Mouse (Mus musculus) lung, postnatal 25 days (tissue): ENCODE measurements around the gene Hist1h2bm.
"Not testable (repeated sequence)": the region's sequence is repeated elsewhere in the genome, so short reads cannot be mapped to it uniquely, and the experiment has no call there.

ENCODE experiments used
- DNase-seq: peaks from one replicate; pipeline ENCODE4 v3.0.0; 2022; ENCODE audit warnings: low spot score

The Hist1h2bm gene

GRCm38 (mm10) chr13:21721757-21722372 is at the start of gene Hist1h2bm:
Gene Hist1h2bm, plus strand, starts transcription at chr13:21722044.
- peak; percentile 92 for DNase-seq

GRCm38 (mm10) chr13:21677305-21677704 is 44.5 kb upstream of the Hist1h2bm start, which contains the start of gene Olfr1360:
Gene Olfr1360, minus strand, starts transcription at chr13:21677405.
- no peak for DNase-seq

GRCm38 (mm10) chr13:21697811-21698210 is 24.0 kb upstream of the Hist1h2bm start, which contains the start of gene Olfr1359:
Gene Olfr1359, plus strand, starts transcription at chr13:21698111.
- no peak for DNase-seq

GRCm38 (mm10) chr13:21706669-21707068 is 15.2 kb upstream of the Hist1h2bm start:
- DNase-seq = no peak

GRCm38 (mm10) chr13:21710031-21710711 is 11.7 kb upstream of the Hist1h2bm start:
- peak; percentile 91 for DNase-seq

- peak; percentile 80 for DNase-seq
Measured at GRCm38 (mm10) chr13:21710821-21711525, 10.9 kb upstream of the Hist1h2bm start.

- DNase-seq = no peak
Measured at GRCm38 (mm10) chr13:21711698-21712097, 10.1 kb upstream of the Hist1h2bm start.

GRCm38 (mm10) chr13:21714725-21715124 is 7.1 kb upstream of the Hist1h2bm start:
- DNase-seq = peak; percentile 76

- DNase-seq = no peak
Measured at GRCm38 (mm10) chr13:21715131-21715863, 6.5 kb upstream of the Hist1h2bm start.

- DNase-seq = peak; percentile 93
Measured at GRCm38 (mm10) chr13:21715864-21716539, 5.8 kb upstream of the Hist1h2bm start, which contains the start of the genes Hist1h2bl and Hist1h2ai. Gene Hist1h2bl, minus strand, starts transcription at chr13:21716143. Gene Hist1h2ai, plus strand, starts transcription at chr13:21716422.

GRCm38 (mm10) chr13:21716540-21717391 is 5.1 kb upstream of the Hist1h2bm start:
- DNase-seq = peak; percentile 31

GRCm38 (mm10) chr13:21717397-21718357 is 4.2 kb upstream of the Hist1h2bm start, which contains the start of gene Hist1h3h:
Gene Hist1h3h, plus strand, starts transcription at chr13:21717659.
- DNase-seq = peak; percentile 90

GRCm38 (mm10) chr13:21718381-21719080 is 3.3 kb upstream of the Hist1h2bm start:
- DNase-seq = no peak

GRCm38 (mm10) chr13:21721107-21721756 is 612 bp upstream of the Hist1h2bm start:
- DNase-seq = not testable (repeated sequence)

GRCm38 (mm10) chr13:21722373-21722925 is 605 bp downstream of the Hist1h2bm start:
- DNase-seq = no peak

GRCm38 (mm10) chr13:21722993-21723836 is 1.4 kb downstream of the Hist1h2bm start:
- no peak for DNase-seq
